Mouse (Mus musculus) CH12.LX (cell line): Measurements from ENCODE around the gene Dnajc5. TPM values are rescaled to one million over a fixed set of nuclear protein-coding genes. Genes with fewer than 3 reads are reported as not detected.

Experiments
- DNase-seq: peaks from one replicate; pipeline ENCODE4 v3.0.0-alpha.2; 2013; ENCODE audit errors: extremely low read depth
- H3K27ac ChIP-seq: 2 replicates; pipeline ENCODE4 v1.5.1; 2012; ENCODE audit warnings: low read depth, mild to moderate bottlenecking, control low read depth, moderate library complexity; ENCODE audit not compliant: insufficient read depth
- H3K27me3 ChIP-seq: replicated peaks from 2 replicates; pipeline ENCODE3; 2012; ENCODE audit warnings: inconsistent platforms
- H3K36me3 ChIP-seq, 2 experiments: replicated peaks in 1 of 2; 2 replicates each; pipeline versions ENCODE3 to v1.6.1; 2012; ENCODE audit warnings: inconsistent platforms in 1 of 2, low read length in 1 of 2, mild to moderate bottlenecking in 1 of 2, mixed read lengths in 1 of 2, moderate library complexity in 1 of 2; ENCODE audit not compliant: control insufficient read depth in 1 of 2, insufficient read depth in 1 of 2
- H3K4me1 ChIP-seq, 2 experiments: 2 replicates each; pipeline ENCODE4 v1.6.1; 2012; ENCODE audit warnings: inconsistent platforms in 1 of 2, moderate library complexity in 1 of 2; ENCODE audit not compliant: insufficient read depth in 2 of 2, control insufficient read depth in 1 of 2
- H3K4me2 ChIP-seq: 2 replicates; pipeline ENCODE4 v1.6.1; 2012; ENCODE audit warnings: low read depth, mild to moderate bottlenecking, control low read depth; ENCODE audit not compliant: poor library complexity, insufficient read depth, severe bottlenecking
- H3K4me3 ChIP-seq, 3 experiments: fragments of 150-350 bp in 1 of 3; sonication (generic) in 1 of 3; replicated peaks in 1 of 3; 2 replicates each; pipeline versions ENCODE3 to v1.5.1; 2011 to 2012; ENCODE audit warnings: low read depth in 2 of 3, low read length in 2 of 3, mild to moderate bottlenecking in 2 of 3, moderate library complexity in 2 of 3, control low read depth in 1 of 3, improper control_type of control experiment in 1 of 3, inconsistent platforms in 1 of 3, mixed read lengths in 1 of 3; ENCODE audit not compliant: poor library complexity in 1 of 3
- H3K79me2 ChIP-seq: replicated peaks from 2 replicates; pipeline ENCODE4 v1.6.1; 2012; ENCODE audit warnings: mild to moderate bottlenecking, moderate library complexity; ENCODE audit not compliant: control insufficient read depth, poor library complexity, insufficient read depth, severe bottlenecking; ENCODE audit errors: extremely low read depth
- H3K9ac ChIP-seq: 2 replicates; pipeline ENCODE4 v1.6.1; 2012; ENCODE audit warnings: low read depth, mild to moderate bottlenecking, control low read depth, moderate library complexity; ENCODE audit not compliant: insufficient read depth
- H3K9me3 ChIP-seq: replicated peaks from 2 replicates; pipeline ENCODE3; 2012; ENCODE audit warnings: low read length, inconsistent platforms, mixed read lengths
- BHLHE40 ChIP-seq: IDR thresholded peaks from 2 replicates; pipeline ENCODE4 v1.6.1; 2011; ENCODE audit warnings: mild to moderate bottlenecking, low read depth, low read length, improper control_type of control experiment
- CHD1 ChIP-seq: IDR thresholded peaks from 2 replicates; pipeline ENCODE4 v1.6.1; 2012; ENCODE audit warnings: low read depth, low read length, improper control_type of control experiment, inconsistent platforms
- EP300 ChIP-seq: IDR thresholded peaks from 2 replicates; pipeline ENCODE4 v1.6.1; 2011; ENCODE audit warnings: low read length, improper control_type of control experiment
- ETS1 ChIP-seq: conservative IDR thresholded peaks from 2 replicates; pipeline ENCODE4 v1.6.1; 2012; ENCODE audit warnings: low read depth, mild to moderate bottlenecking, inconsistent platforms, low read length, improper control_type of control experiment, moderate library complexity
- HCFC1 ChIP-seq: IDR thresholded peaks from 2 replicates; pipeline ENCODE4 v1.6.1; 2012; ENCODE audit warnings: low read depth, mild to moderate bottlenecking, inconsistent platforms, low read length, improper control_type of control experiment
- IRF4 ChIP-seq: IDR thresholded peaks from 2 replicates; pipeline ENCODE4 v1.6.1; 2014; ENCODE audit warnings: low read depth, mild to moderate bottlenecking, inconsistent platforms, low read length, improper control_type of control experiment
- JUN ChIP-seq: IDR thresholded peaks from 2 replicates; pipeline ENCODE4 v1.6.1; 2011; ENCODE audit warnings: low read depth, mild to moderate bottlenecking, low read length, improper control_type of control experiment, moderate library complexity; ENCODE audit not compliant: insufficient read depth
- KAT2A ChIP-seq: IDR thresholded peaks from 2 replicates; pipeline ENCODE4 v1.6.1; 2012; ENCODE audit warnings: low read length, improper control_type of control experiment, inconsistent platforms; ENCODE audit not compliant: insufficient replicate concordance
- MAZ ChIP-seq: IDR thresholded peaks from 2 replicates; pipeline ENCODE4 v1.6.1; 2012; ENCODE audit warnings: low read depth, mild to moderate bottlenecking, inconsistent platforms, low read length, improper control_type of control experiment, moderate library complexity
- MEF2A ChIP-seq: IDR thresholded peaks from 2 replicates; pipeline ENCODE4 v1.6.1; 2014; ENCODE audit warnings: low read depth, mild to moderate bottlenecking, inconsistent platforms, low read length, improper control_type of control experiment, borderline replicate concordance
- MXI1 ChIP-seq: IDR thresholded peaks from 2 replicates; pipeline ENCODE4 v1.6.1; 2011; ENCODE audit warnings: mild to moderate bottlenecking, low read depth, low read length, improper control_type of control experiment
- NELFE ChIP-seq: IDR thresholded peaks from 2 replicates; pipeline ENCODE4 v1.6.1; 2011; ENCODE audit warnings: low read depth, low read length, improper control_type of control experiment
- NRF1 ChIP-seq: IDR thresholded peaks from 2 replicates; pipeline ENCODE4 v1.6.1; 2014; ENCODE audit warnings: low read depth, mild to moderate bottlenecking, inconsistent platforms, low read length, improper control_type of control experiment, moderate library complexity
- PAX5 ChIP-seq: IDR thresholded peaks from 2 replicates; pipeline ENCODE4 v1.6.1; 2012; ENCODE audit warnings: low read length, inconsistent platforms, mixed read lengths
- POLR2A ChIP-seq: IDR thresholded peaks from 2 replicates; pipeline ENCODE4 v1.6.1; 2011; ENCODE audit warnings: low read depth, mild to moderate bottlenecking, improper control_type of control experiment, low read length
- RAD21 ChIP-seq: IDR thresholded peaks from 2 replicates; pipeline ENCODE4 v1.6.1; 2011; ENCODE audit warnings: low read depth, mild to moderate bottlenecking, low read length, improper control_type of control experiment, moderate library complexity
- RCOR1 ChIP-seq: conservative IDR thresholded peaks from 2 replicates; pipeline ENCODE4 v1.6.1; 2012; ENCODE audit warnings: low read depth, mild to moderate bottlenecking, inconsistent platforms, low read length, improper control_type of control experiment
- SIN3A ChIP-seq: IDR thresholded peaks from 2 replicates; pipeline ENCODE4 v1.6.1; 2012; ENCODE audit warnings: low read length, improper control_type of control experiment, inconsistent platforms
- SMC3 ChIP-seq: IDR thresholded peaks from 2 replicates; pipeline ENCODE4 v1.6.1; 2011; ENCODE audit warnings: low read depth, low read length, improper control_type of control experiment
- TBP ChIP-seq: conservative IDR thresholded peaks from 2 replicates; pipeline ENCODE4 v1.6.1; 2011; ENCODE audit warnings: low read depth, low read length, improper control_type of control experiment
- TCF12 ChIP-seq: IDR thresholded peaks from 2 replicates; pipeline ENCODE4 v1.6.1; 2014; ENCODE audit warnings: low read depth, mild to moderate bottlenecking, inconsistent platforms, low read length, improper control_type of control experiment
- UBTF ChIP-seq: IDR thresholded peaks from 2 replicates; pipeline ENCODE4 v1.6.1; 2012; ENCODE audit warnings: low read depth, mild to moderate bottlenecking, inconsistent platforms, low read length, improper control_type of control experiment, moderate library complexity
- USF1 ChIP-seq: IDR thresholded peaks from 2 replicates; pipeline ENCODE4 v1.6.1; 2014; ENCODE audit warnings: low read depth, mild to moderate bottlenecking, inconsistent platforms, low read length, improper control_type of control experiment
- ZC3H11A ChIP-seq: IDR thresholded peaks from 2 replicates; pipeline ENCODE4 v1.6.1; 2012; ENCODE audit warnings: low read depth, mild to moderate bottlenecking, inconsistent platforms, low read length, improper control_type of control experiment
- ZKSCAN1 ChIP-seq: IDR thresholded peaks from 2 replicates; pipeline ENCODE4 v1.6.1; 2012; ENCODE audit warnings: low read depth, inconsistent platforms, low read length, improper control_type of control experiment, borderline replicate concordance
- ZMIZ1 ChIP-seq: IDR thresholded peaks from 2 replicates; pipeline ENCODE4 v1.6.1; 2012; ENCODE audit warnings: low read depth, mild to moderate bottlenecking, inconsistent platforms, low read length, improper control_type of control experiment
- ZNF384 ChIP-seq: IDR thresholded peaks from 2 replicates; pipeline ENCODE4 v1.6.1; 2012; ENCODE audit warnings: low read depth, low read length, improper control_type of control experiment, inconsistent platforms
- dilution Hi-C: fragments of 300-500 bp; cut with MboI; formaldehyde crosslinking; loops from 2 replicates; pipeline ENCODE4 v1.14.3; 2020; ENCODE audit warnings: low sequenced_read_pairs; ENCODE audit not compliant: extremely low pct_unique_long_range_greater_than_20kb, extremely low pct_ligation_motif_present
- in situ Hi-C: fragments of 300-500 bp; cut with MboI; formaldehyde crosslinking; loops from 3 replicates; pipeline ENCODE4 v1.14.3; 2019; ENCODE audit warnings: low sequenced_read_pairs, low pct_ligation_motif_present, low pct_unique_long_range_greater_than_20kb, mixed read lengths
- polyA plus RNA-seq: library from polyadenylated mRNA; unstranded; fragments of >175 nt; gene quantifications from 2 replicates; pipeline ENCODE4 v1.2.1, GENCODE M21; 2012; ENCODE audit warnings: low read depth; ENCODE audit not compliant: insufficient read length
- total RNA-seq, 2 experiments: library from RNA; depleted of rRNA; stranded (reverse); fragments of 300-350 nt in 1 of 2; fragments of >200 nt in 1 of 2; gene quantifications; 2 replicates each; pipeline ENCODE4 v1.2.3; 2012 to 2014

Gene Dnajc5
- total and polyA plus RNA-seq, 3 experiments, result 51.1 to 54.6 (median 54.5) TPM

- Histone ChIP-seq H3K4me2 (peak overlapping the region; percentile 94), H3K4me3 (peak overlapping the region; percentile 81 to 97 (median 97)), H3K79me2 (peaks cover 36% of the 10 kb centered on the region), H3K9me3 (no peaks in the 10 kb centered on the region), H3K9ac (peak overlapping the region; percentile 91), H3K27me3 (no peaks in the 10 kb centered on the region), H3K4me1 (peaks cover 6 to 35% of the 10 kb centered on the region in 2 experiments), H3K36me3 (peaks cover 22 to 46% of the 10 kb centered on the region in 2 experiments), H3K27ac (peak overlapping the region; percentile 90)
- dilution Hi-C loops, result no loop called here
- TF ChIP-seq ZMIZ1 (no peak), EP300 (no peak), BHLHE40 (no peak), HCFC1 (no peak), CHD1 (no peak), NELFE (no peak), UBTF (no peak), ETS1 (no peak), NRF1 (no peak)
- in situ Hi-C loops, result loop anchor here (25.0 kb wide), 1 partner anchor 310 kb away; the partner anchor contains the start of gene Ppdpf
- DNase-seq, result peak; percentile 79
Observed at GRCm38 (mm10) chr2:181497548-181497875, 22.8 kb upstream of the Dnajc5 start.

- Histone ChIP-seq H3K4me2 (peak overlapping the region; percentile 94; the same call in 1 of the 2 replicates), H3K79me2 (peaks cover 36% of the 10 kb centered on the region), H3K4me1 (peaks cover 0 to 24% of the 10 kb centered on the region in 2 experiments; a peak in 3 of 4 replicates), H3K27me3 (no peaks in the 10 kb centered on the region), H3K4me3 (peak overlapping the region in 1 of 3 experiments; percentile 7), H3K36me3 (peaks cover 31 to 55% of the 10 kb centered on the region in 2 experiments), H3K9ac (no peak overlapping the region), H3K9me3 (no peaks in the 10 kb centered on the region), H3K27ac (peak overlapping the region; percentile 41; the same call in 1 of the 2 replicates)
- dilution Hi-C loops, result no loop called here
- in situ Hi-C loops, result loop anchor here (25.0 kb wide), 1 partner anchor 311 kb away; the partner anchor contains the start of gene Ppdpf
- TF ChIP-seq TCF12, result no peak
- TF ChIP-seq RCOR1, result no peak
- TF ChIP-seq CHD1, result no peak
- TF ChIP-seq SMC3, result no peak
- no peak for TF ChIP-seq UBTF
- no peak for TF ChIP-seq NELFE
- 0 out of 2 replicates have a peak, but pooled peaks have one; percentile 25 for TF ChIP-seq MXI1
- no peak for TF ChIP-seq POLR2A
- no peak for TF ChIP-seq ZNF384
- TF ChIP-seq IRF4, result peak; percentile 36; the same call in 1 of the 2 replicates
- peak; percentile 7; the same call in 1 of the 2 replicates for TF ChIP-seq JUN
- TF ChIP-seq TBP, result no peak
- TF ChIP-seq KAT2A, result no peak
- peak; percentile 84 for TF ChIP-seq MEF2A
- no peak for TF ChIP-seq RAD21
- 0 out of 2 replicates have a peak, but pooled peaks have one; percentile 38 for TF ChIP-seq SIN3A
- TF ChIP-seq ZC3H11A, result no peak
- peak; percentile 5; the same call in 1 of the 2 replicates for TF ChIP-seq BHLHE40
- TF ChIP-seq USF1, result no peak
- TF ChIP-seq MAZ, result no peak
- TF ChIP-seq PAX5, result no peak
- TF ChIP-seq ETS1, result peak; percentile 65; the same call in 1 of the 2 replicates
- no peak for TF ChIP-seq ZKSCAN1
- DNase-seq, result no peak
Observed at GRCm38 (mm10) chr2:181498644-181499043, 21.6 kb upstream of the Dnajc5 start.
